Mouse (Mus musculus): Measurements from ENCODE around the gene Syt2.

- no peak for TF ChIP-seq CTCF (IDR thresholded peaks at IDR 0.05; ENCODE audit: insufficient read depth, low read length)
- no peak for TF ChIP-seq POLR2A (IDR thresholded peaks at IDR 0.05; ENCODE audit: borderline replicate concordance, extremely low read depth, low read depth, low read length)
These were observed 36.0 kb downstream of the Syt2 start for GRCm38 (mm10) chr1:134682460-134682859.
